Mouse (Mus musculus) spleen, adult 2 months (tissue): ENCODE data around the gene Necab3.

Experiments used
- CTCF ChIP-seq: fragments of 200-500 bp; IDR thresholded peaks from 2 replicates; pipeline ENCODE4 v1.5.1; 2011; ENCODE audit warnings: mild to moderate bottlenecking, inconsistent platforms; ENCODE audit not compliant: insufficient read depth, insufficient read length, insufficient replicate concordance; ENCODE audit errors: extremely low read depth
- POLR2A ChIP-seq: fragments of 200-500 bp; IDR thresholded peaks from 2 replicates; pipeline ENCODE4 v1.6.1; 2011; ENCODE audit warnings: low read depth, low read length, inconsistent platforms

GRCm38 (mm10) chr2:154549886-154550189 is 8.9 kb downstream of the Necab3 start:
- no peak for TF ChIP-seq CTCF
- TF ChIP-seq POLR2A, result no peak
